Mouse (Mus musculus) G1E (cell line): ENCODE data around the gene Capn5. TPM values are rescaled to one million over a fixed set of nuclear protein-coding genes. Genes with fewer than 3 reads are reported as not detected.

Experiments used
- ATAC-seq: 2 replicates; pipeline ENCODE4 v1.8.0; 2016; ENCODE audit warnings: mild to moderate bottlenecking; ENCODE audit not compliant: insufficient number of reproducible peaks, poor library complexity, low FRiP score, severe bottlenecking; ENCODE audit errors: extremely low read depth
- DNase-seq: peaks from one replicate; pipeline ENCODE4 v3.0.0; 2012; ENCODE audit warnings: low spot score
- H3K27me3 ChIP-seq: 2 replicates; pipeline ENCODE4 v1.6.1; 2012; ENCODE audit warnings: mild to moderate bottlenecking, low read length, inconsistent platforms; ENCODE audit not compliant: insufficient read depth
- H3K36me3 ChIP-seq: replicated peaks from 2 replicates; pipeline ENCODE3; 2012; ENCODE audit warnings: mild to moderate bottlenecking, inconsistent platforms
- H3K4me1 ChIP-seq: 2 replicates; pipeline ENCODE4 v1.6.1; 2012; ENCODE audit warnings: low read depth, low read length, inconsistent platforms, mixed read lengths; ENCODE audit not compliant: insufficient read depth
- H3K4me3 ChIP-seq: 2 replicates; pipeline ENCODE4 v1.5.1; 2012; ENCODE audit warnings: low read depth, mild to moderate bottlenecking, inconsistent platforms, low read length, moderate library complexity, mixed read lengths
- H3K9me3 ChIP-seq: replicated peaks from 2 replicates; pipeline ENCODE4 v1.6.1; 2012; ENCODE audit warnings: inconsistent platforms
- CTCF ChIP-seq: IDR thresholded peaks from 2 replicates; pipeline ENCODE4 v1.5.1; 2012; ENCODE audit warnings: low read depth, low read length, inconsistent platforms, mixed read lengths
- GATA1 ChIP-seq: IDR thresholded peaks from 2 replicates; pipeline ENCODE4 v1.6.1; 2012; ENCODE audit warnings: borderline replicate concordance, low read length, inconsistent platforms, mixed read lengths
- GATA2 ChIP-seq: IDR thresholded peaks from 2 replicates; pipeline ENCODE4 v1.6.1; 2012; ENCODE audit warnings: low read depth, low read length, inconsistent platforms, borderline replicate concordance
- POLR2AphosphoS5 ChIP-seq: IDR thresholded peaks from 2 replicates; pipeline ENCODE4 v1.6.1; 2012; ENCODE audit warnings: low read depth, low read length, inconsistent platforms; ENCODE audit not compliant: insufficient replicate concordance
- TAL1 ChIP-seq: conservative IDR thresholded peaks from 2 replicates; pipeline ENCODE4 v1.6.1; 2012; ENCODE audit warnings: low read depth, low read length, inconsistent platforms, mixed read lengths
- polyA plus RNA-seq: library from polyadenylated mRNA; stranded (reverse); fragments of >175 nt; gene quantifications from 2 replicates; pipeline ENCODE4 v1.2.3, GENCODE M21; 2012
- total RNA-seq, 2 experiments: library from RNA; stranded (forward) in 1 of 2; stranded (reverse) in 1 of 2; fragments of 200-1000 nt in 1 of 2; fragments of >200 nt in 1 of 2; fragmentation: Nextera tagmentation in 1 of 2; gene quantifications; 2 replicates each; pipeline ENCODE4 v1.2.3; 2014 to 2017

The Capn5 gene
- total and polyA plus RNA-seq, 3 experiments, result 0.03 to 6.5 (median 1.0) TPM

DNA sequence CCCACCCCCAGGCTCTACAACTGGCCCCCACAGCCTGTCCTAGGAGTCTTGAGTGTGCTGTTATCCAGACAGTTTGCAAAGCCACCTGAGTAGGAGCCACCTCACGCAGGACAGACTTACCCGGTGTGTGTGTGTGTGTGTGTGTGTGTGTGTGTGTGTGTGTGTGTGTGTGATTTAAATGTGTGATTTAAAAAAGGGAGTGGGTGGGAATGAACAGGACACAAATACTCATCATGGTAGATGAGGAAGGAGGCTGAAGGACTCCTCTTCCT lies 58.2 kb downstream of the Capn5 start:
- Histone ChIP-seq H3K36me3 (no peaks in the 10 kb centered on the region), H3K4me3 (no peak overlapping the region), H3K9me3 (no peaks in the 10 kb centered on the region), H3K27me3 (peaks cover 38% of the 10 kb centered on the region), H3K4me1 (peaks cover 5% of the 10 kb centered on the region)
- DNase-seq (no peak), ATAC-seq (no peak)
- TF ChIP-seq TAL1 (no peak), POLR2AphosphoS5 (no peak), GATA2 (no peak), CTCF (no peak), GATA1 (no peak)

DNA sequence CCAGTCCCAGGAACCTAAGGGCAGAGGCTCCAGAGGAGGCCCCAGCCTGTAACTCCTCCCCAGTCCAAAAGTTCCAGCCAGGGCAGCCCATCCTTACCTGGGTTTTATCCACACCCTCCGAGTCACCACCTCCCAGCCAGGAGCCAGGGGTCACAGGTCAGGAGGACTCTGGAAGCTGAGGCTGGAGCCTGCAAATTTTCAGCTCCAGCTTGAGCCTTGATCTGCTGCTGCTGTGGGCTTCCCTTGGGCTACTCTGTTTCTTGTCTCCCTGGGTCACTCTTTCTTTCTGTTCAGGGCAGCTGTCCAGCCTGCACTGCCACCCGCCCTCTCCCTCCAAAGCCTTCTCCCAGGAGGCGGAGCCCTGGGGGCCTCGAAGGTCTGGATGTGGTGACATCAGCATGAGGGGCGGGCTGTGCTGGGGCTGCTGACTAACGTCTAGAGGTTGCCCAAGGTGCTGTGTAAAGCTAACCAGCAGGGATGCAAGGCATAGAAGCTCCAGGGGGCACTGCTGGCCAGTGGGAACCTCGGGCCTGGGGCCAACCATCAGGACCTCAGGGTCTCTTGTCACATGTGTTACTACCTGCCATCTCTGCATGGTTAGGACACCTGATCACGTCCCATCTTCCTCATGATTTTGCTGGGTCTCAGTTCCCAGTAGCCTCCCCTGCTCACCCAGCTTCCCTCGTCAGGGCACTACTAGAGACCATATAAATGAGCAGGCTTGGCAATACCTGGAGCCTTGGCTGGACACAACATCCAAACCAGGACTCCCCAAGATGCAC lies 58.7 kb downstream of the Capn5 start, which contains the start of gene Myo7a:
Gene Myo7a (minus strand): TSS at position 346 of the 782 bp plus-strand sequence.
- Histone ChIP-seq H3K4me1 (peaks cover 5% of the 10 kb centered on the region), H3K9me3 (no peaks in the 10 kb centered on the region), H3K36me3 (no peaks in the 10 kb centered on the region), H3K4me3 (no peak within 1 kb of the TSS; the same call in 1 of the 2 replicates), H3K27me3 (peaks cover 37% of the 10 kb centered on the region)
- ATAC-seq, result no peak
- no peak for DNase-seq
- no peak for TF ChIP-seq GATA2
- no peak for TF ChIP-seq GATA1

DNA sequence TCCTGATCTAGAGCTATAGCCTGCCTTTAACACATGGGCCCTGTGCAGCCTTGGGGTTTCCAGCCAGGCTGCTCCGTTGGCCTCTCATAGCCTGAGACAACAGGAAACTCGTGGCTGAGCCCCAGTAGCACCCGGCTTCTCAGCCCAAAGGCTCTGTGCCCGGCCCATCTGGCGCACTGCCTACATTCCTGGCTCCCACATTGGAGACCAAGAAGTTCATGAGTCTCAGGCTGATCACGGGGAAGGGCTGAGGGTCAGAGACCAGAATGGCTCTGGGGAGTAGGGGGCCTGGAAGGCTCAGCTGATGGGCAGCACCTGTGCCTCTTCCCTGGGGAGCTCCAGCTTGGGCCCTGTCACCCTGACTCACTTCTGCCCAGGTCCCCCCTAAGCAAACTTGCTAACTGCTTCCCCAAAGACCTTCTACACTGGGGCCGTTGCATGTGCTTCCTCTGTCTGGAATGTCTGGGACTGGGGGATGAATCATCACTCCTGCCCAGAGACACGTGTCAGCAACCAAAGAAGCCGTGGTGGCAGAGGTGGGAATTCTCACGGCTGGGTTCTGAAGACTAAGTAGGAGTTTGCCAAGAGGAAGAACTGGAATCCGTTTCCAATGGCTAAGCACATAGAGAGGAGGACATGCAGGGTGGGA lies 60.9 kb downstream of the Capn5 start:
- Histone ChIP-seq H3K9me3 (no peaks in the 10 kb centered on the region), H3K27me3 (peaks cover 35% of the 10 kb centered on the region), H3K36me3 (no peaks in the 10 kb centered on the region), H3K4me3 (no peak overlapping the region), H3K4me1 (peaks cover 5% of the 10 kb centered on the region)
- DNase-seq (no peak), ATAC-seq (no peak)
- TF ChIP-seq POLR2AphosphoS5 (no peak), GATA1 (no peak), CTCF (no peak), TAL1 (no peak), GATA2 (no peak)

DNA sequence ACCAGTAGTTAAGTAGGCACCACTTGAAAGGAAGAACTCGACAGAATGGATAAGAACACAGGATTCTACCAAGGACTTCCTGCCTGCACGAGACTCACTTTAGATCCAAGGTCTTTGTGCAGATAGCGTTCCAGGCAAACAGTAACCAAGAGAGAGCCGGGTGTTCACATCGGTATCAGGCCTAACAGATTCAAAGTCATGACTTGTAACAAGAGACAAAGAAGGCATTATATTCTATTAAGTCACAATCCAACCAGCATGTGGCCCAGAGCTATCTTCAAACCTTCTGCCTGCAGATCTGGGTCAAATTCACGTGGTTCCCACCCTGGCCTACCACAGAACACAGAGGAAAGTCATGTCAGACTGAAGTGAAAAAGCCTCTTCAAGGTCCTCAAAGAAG lies 63.4 kb downstream of the Capn5 start:
- Histone ChIP-seq H3K9me3 (no peaks in the 10 kb centered on the region), H3K27me3 (peaks cover 29% of the 10 kb centered on the region; the same call in 1 of the 2 replicates), H3K4me1 (no peaks in the 10 kb centered on the region), H3K36me3 (no peaks in the 10 kb centered on the region), H3K4me3 (no peak overlapping the region)
- ATAC-seq, result no peak
- no peak for TF ChIP-seq POLR2AphosphoS5
- no peak for DNase-seq

DNA sequence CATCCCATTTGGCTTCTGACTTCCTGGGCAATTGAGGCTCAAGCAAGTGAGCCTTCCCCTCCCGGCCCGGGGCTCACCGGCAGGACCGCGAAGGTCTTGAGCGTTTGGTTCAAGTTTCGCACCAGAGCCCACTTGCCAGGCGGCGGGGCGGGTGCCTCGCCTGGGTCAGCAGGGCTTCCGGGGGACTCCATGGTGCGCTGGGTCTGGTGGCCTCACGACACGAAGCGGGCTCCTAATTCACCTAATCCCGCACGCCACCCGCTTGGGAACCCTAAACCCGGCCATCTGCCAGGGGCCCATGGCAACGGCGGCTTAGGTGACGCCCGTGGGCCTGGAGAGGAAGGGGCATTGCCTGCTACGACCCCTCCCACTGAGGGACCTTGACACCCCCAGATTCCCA lies 66.8 kb downstream of the Capn5 start:
- Histone ChIP-seq H3K4me3 (no peak overlapping the region), H3K9me3 (no peaks in the 10 kb centered on the region), H3K27me3 (peaks cover 12% of the 10 kb centered on the region; the same call in 1 of the 2 replicates), H3K36me3 (no peaks in the 10 kb centered on the region), H3K4me1 (0 out of 2 replicates have a peak, but pooled peaks cover 3% of the 10 kb centered on the region)
- TF ChIP-seq CTCF (no peak), POLR2AphosphoS5 (no peak), TAL1 (no peak), GATA2 (no peak)
- no peak for ATAC-seq
- no peak for DNase-seq

DNA sequence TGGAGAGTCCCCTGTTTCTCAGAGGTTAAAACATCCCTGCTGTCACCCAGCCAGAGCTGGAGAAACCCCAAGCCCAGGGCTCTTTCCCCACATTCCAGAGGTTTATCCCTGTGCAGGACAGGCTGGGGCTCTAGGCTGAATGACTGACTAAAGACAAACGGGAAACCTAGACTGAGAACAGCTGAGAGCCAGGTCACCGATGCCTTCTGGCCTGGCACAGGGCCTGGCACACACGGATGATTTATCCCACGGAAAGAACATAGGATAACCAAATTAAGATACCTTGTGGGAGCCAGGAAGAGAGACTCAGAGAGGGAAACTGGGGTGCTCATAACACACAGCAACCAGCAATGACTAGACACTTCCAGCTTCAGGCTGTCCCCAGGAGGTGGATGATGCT lies 68.3 kb downstream of the Capn5 start:
- Histone ChIP-seq H3K36me3 (no peaks in the 10 kb centered on the region), H3K9me3 (no peaks in the 10 kb centered on the region), H3K4me3 (no peak overlapping the region), H3K27me3 (peaks cover 19% of the 10 kb centered on the region; the same call in 1 of the 2 replicates), H3K4me1 (0 out of 2 replicates have a peak, but pooled peaks cover 3% of the 10 kb centered on the region)
- TF ChIP-seq POLR2AphosphoS5 (no peak), GATA1 (no peak), CTCF (no peak), TAL1 (no peak), GATA2 (no peak)
- ATAC-seq (no peak), DNase-seq (no peak)
